Mouse (Mus musculus): ENCODE data around the gene Cnn3. TPM values are rescaled to one million over a fixed set of nuclear protein-coding genes. Genes with fewer than 3 reads are reported as not detected.

Cnn3 gene
- 2.6 TPM in 1 of 2 replicates, not detected in the other for polyA plus RNA-seq (2012; ENCODE audit: insufficient read depth, low replicate concordance)

DNA sequence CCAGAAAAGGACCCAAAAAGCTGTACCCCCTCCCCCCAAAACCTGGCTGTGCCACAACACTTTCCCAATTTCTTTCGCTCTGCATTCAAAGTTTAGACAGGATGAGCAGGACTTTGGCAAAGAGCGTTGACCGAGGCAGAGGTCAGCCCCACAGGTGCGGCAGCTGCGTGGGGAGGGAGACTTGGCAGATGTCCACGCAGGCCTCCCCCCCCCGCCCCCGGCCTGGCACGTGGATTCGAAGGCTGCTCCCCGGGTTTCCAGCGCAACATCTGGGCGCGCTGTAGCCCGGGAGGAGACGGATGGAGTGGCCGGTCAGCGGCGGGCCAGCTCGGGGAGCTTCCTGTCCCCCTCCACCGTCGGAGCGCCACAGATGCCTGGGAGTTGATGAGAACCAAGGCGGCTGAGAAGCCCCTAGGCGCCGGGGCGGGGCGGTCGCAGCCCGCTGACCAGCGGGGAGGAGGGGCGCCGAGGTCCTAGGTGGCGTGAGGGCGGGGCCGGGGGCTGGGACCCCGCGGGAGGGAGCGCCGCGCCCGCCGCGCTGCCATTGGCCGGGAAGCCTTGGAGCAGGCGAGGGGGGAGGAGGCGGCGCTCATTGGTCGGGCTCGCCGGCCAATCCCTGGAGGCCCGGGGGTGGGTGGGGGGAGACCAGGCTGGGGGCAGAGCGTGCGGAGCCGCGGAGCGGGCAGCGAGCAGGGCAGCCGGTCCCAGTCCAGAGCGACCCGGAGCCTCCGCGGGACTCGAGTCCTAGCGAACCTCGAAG, at the start of gene Cnn3:
TSS of gene Cnn3 (plus strand) at position 637 of the 760 bp plus-strand sequence.
- no peak for TF ChIP-seq GATA1 (IDR thresholded peaks at IDR 0.05; ENCODE audit: borderline replicate concordance, low read length)
- TF ChIP-seq FLI1 (IDR thresholded peaks at IDR 0.05; ENCODE audit: low read length) = no peak
- Histone ChIP-seq H3K4me1 (peaks cover 25% of the 10 kb centered on the region), H3K36me3 (replicated peaks; ENCODE audit: low read length) (no peaks in the 10 kb centered on the region), H3K9me3 (no peaks in the 10 kb centered on the region), H3K27me3 (replicated peaks) (peaks cover 47% of the 10 kb centered on the region), H3K4me3 (replicated peaks) (peak within 1 kb of the TSS; percentile 92)

DNA sequence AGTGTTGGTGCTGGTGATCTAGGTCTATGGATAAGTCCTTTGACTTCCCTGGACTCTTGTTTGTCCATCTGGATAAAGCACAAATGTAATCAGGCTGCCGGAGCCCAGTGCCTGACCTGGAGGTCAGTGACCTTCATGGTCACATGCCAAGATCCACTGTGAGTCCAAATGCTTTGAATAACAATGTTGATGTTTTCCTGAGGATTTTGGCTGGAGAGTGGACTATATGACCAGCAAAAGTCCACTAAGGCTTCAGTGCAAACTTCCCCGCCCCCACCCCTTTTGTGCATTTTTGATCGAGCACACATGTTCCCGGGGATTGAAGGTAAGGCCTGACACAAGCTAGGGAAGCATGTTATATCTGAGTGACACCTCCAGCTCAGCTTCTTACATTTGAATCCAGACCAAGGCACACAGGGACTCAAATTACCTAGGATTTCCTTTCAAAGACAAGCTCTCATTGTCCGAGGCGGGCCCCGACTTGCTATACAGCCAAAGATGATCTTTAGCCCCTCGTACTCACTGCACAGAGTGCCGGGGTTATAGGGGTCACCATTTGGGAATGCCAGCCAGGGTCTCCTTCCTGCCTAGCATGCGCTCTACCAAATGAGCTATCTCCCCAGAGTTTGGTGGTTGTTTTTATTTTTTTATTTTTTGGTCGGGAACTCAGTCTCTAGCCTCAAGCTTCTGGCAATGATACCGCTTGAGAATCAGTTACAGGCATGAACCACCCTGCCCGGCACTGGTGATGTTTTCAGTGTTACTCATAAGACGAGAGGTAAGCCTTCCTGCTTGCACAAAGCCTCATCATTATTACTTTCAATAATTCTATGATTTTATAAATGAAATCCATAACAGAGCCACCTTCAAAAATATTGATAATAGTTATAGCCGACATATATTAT, 47.3 kb upstream of the Cnn3 start:
- no peak for TF ChIP-seq GATA1 (IDR thresholded peaks at IDR 0.05; ENCODE audit: borderline replicate concordance, low read length)
- TF ChIP-seq FLI1 (IDR thresholded peaks at IDR 0.05; ENCODE audit: low read length) = no peak
- no peak overlapping the region for H3K4me3 ChIP-seq (replicated peaks)
- no peaks in the 10 kb centered on the region for H3K9me3 ChIP-seq
- no peaks in the 10 kb centered on the region for H3K36me3 ChIP-seq (replicated peaks; ENCODE audit: low read length)
- H3K27me3 ChIP-seq (replicated peaks) = peaks cover 7% of the 10 kb centered on the region
- no peaks in the 10 kb centered on the region for H3K4me1 ChIP-seq

- Histone ChIP-seq H3K4me1 (no peaks in the 10 kb centered on the region), H3K27me3 (replicated peaks) (peaks cover 7% of the 10 kb centered on the region), H3K9me3 (no peaks in the 10 kb centered on the region), H3K36me3 (replicated peaks; ENCODE audit: low read length) (no peaks in the 10 kb centered on the region), H3K4me3 (replicated peaks) (no peak overlapping the region)
- no peak for TF ChIP-seq GATA1 (IDR thresholded peaks at IDR 0.05; ENCODE audit: borderline replicate concordance, low read length)
- TF ChIP-seq FLI1 (IDR thresholded peaks at IDR 0.05; ENCODE audit: low read length) = no peak
Observed at GRCm38 (mm10) chr3:121379699-121380098, 46.6 kb upstream of the Cnn3 start.

DNA sequence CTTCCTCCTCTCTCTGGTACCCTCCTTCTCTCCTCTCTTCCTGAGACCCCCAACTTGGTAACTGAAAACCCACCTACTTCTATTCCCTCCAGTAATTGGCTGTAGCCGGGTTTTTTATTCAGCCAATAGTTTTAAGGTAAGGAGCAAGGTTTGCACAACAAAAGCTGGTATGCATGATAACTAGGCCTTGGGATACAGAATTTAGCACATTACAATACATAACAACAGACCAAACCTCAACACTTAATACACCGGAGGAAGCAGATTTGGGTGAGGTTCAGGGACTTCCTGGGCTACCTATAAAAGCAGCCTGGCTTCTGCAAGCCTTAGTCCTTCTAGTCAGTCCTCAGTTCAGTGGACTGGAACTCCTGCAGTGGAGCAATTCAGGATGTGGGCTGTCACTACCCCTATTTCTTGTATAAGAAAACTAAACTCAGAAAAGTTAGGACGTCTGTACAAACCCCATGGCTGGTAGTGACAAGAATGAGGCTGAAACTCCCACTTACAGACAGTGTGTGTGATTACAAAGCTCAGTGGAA, 38.8 kb upstream of the Cnn3 start:
- peaks cover 2% of the 10 kb centered on the region for H3K27me3 ChIP-seq (replicated peaks)
- no peaks in the 10 kb centered on the region for H3K9me3 ChIP-seq
- no peak overlapping the region for H3K4me3 ChIP-seq (replicated peaks)
- no peaks in the 10 kb centered on the region for H3K4me1 ChIP-seq
- TF ChIP-seq FLI1 (IDR thresholded peaks at IDR 0.05; ENCODE audit: low read length) (no peak), GATA1 (IDR thresholded peaks at IDR 0.05; ENCODE audit: borderline replicate concordance, low read length) (no peak)
- H3K36me3 ChIP-seq (replicated peaks; ENCODE audit: low read length) = no peaks in the 10 kb centered on the region

DNA sequence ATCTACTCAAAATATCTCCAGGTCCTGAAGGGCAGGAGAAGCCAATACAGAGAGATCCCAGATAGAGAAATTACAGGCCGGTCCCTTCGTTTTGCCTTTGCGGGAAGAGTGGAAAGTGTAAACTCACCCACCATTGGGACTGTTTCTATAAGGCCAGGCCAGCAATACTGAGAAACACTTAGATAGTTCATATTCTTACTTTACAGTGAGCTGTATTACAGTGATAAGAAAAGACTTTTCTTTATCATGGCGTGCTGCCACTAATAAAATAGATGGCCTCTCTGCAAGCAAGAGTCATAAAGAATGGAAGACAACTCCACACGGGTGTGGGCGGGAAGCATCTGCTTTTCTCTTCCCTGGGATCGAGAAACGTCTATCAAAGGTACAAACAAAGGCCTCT, 36.9 kb upstream of the Cnn3 start:
- Histone ChIP-seq H3K36me3 (replicated peaks; ENCODE audit: low read length) (no peaks in the 10 kb centered on the region), H3K27me3 (replicated peaks) (peaks cover 2% of the 10 kb centered on the region), H3K4me1 (no peaks in the 10 kb centered on the region; the same call in 1 of the 2 replicates), H3K9me3 (no peaks in the 10 kb centered on the region), H3K4me3 (replicated peaks) (no peak overlapping the region)
- TF ChIP-seq GATA1 (IDR thresholded peaks at IDR 0.05; ENCODE audit: borderline replicate concordance, low read length) (no peak), FLI1 (IDR thresholded peaks at IDR 0.05; ENCODE audit: low read length) (no peak)

- no peaks in the 10 kb centered on the region for H3K36me3 ChIP-seq (replicated peaks; ENCODE audit: low read length)
- H3K27me3 ChIP-seq (replicated peaks) = peaks cover 5% of the 10 kb centered on the region
- TF ChIP-seq GATA1 (IDR thresholded peaks at IDR 0.05; ENCODE audit: borderline replicate concordance, low read length) (no peak), FLI1 (IDR thresholded peaks at IDR 0.05; ENCODE audit: low read length) (no peak)
Observed at GRCm38 (mm10) chr3:121389860-121390530, 36.3 kb upstream of the Cnn3 start.

DNA sequence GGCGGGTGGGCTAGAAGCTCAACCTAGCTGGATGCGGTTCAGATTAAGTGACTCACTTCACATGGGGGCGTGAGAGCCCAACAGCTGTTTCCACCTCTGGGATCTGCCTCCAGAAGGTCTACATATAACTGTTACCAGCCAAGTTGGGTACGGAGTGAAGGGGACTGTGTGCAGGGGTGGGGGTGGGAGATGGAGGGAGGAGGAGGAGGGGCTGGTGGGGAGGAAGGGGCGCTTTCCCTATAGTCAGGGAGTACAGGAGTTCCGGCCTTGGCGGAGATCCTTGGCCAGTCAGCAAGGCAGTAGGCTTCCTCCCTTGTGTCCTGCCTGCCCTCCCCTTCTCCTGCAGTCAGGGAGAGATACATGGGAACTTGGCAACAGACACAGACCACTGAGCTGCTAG, 35.6 kb upstream of the Cnn3 start:
- no peak overlapping the region for H3K4me3 ChIP-seq (replicated peaks)

More at GRCm38 (mm10) chr3:121389860-121390530, 36.3 kb upstream of the Cnn3 start:
- Histone ChIP-seq H3K4me3 (replicated peaks) (no peak overlapping the region), H3K4me1 (no peaks in the 10 kb centered on the region; the same call in 1 of the 2 replicates), H3K9me3 (no peaks in the 10 kb centered on the region)

DNA sequence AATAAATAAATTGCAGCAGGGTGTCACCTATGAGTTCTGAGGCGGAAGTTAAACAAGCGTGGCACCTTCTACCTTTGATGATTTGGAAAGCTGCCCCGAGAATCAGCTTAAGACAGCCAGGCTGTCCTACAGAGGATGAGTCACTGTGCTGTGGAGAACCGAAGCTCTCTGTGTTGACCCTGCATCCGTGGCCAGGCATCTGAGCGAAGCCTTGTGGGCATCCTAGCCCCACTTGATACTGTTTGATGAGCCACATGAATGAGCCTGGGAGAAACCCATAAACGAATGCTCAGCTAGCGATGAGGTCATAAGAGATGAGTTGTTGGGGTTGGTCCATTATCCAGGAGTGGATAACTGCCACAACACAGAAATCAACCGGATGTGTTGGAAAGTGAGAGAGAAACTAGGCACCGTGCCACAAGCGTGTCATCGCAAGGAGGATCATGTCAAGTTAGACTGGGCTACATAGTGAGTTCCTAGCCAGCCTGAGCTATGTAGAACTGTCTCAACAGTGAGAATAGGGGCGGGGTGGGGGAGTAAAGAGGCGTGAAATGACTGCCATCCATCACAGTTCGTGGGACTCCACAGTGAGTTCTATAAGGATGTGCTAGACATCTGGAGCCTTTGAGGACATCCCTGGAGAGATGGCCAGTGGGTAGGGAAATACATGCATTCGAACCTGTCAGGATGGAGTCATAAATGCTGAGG, 30.6 kb upstream of the Cnn3 start:
- Histone ChIP-seq H3K36me3 (replicated peaks; ENCODE audit: low read length) (no peaks in the 10 kb centered on the region), H3K9me3 (peaks cover 7% of the 10 kb centered on the region; the same call in 1 of the 2 replicates), H3K4me1 (no peaks in the 10 kb centered on the region; the same call in 1 of the 2 replicates), H3K4me3 (replicated peaks) (no peak overlapping the region), H3K27me3 (replicated peaks) (peaks cover 7% of the 10 kb centered on the region)
- no peak for TF ChIP-seq GATA1 (IDR thresholded peaks at IDR 0.05; ENCODE audit: borderline replicate concordance, low read length)
- TF ChIP-seq FLI1 (IDR thresholded peaks at IDR 0.05; ENCODE audit: low read length) = no peak

More for the DNA sequence above, 35.6 kb upstream of the Cnn3 start:
- Histone ChIP-seq H3K27me3 (replicated peaks) (peaks cover 4% of the 10 kb centered on the region), H3K4me1 (no peaks in the 10 kb centered on the region; the same call in 1 of the 2 replicates), H3K36me3 (replicated peaks; ENCODE audit: low read length) (no peaks in the 10 kb centered on the region), H3K9me3 (no peaks in the 10 kb centered on the region)
- TF ChIP-seq GATA1 (IDR thresholded peaks at IDR 0.05; ENCODE audit: borderline replicate concordance, low read length) (no peak), FLI1 (IDR thresholded peaks at IDR 0.05; ENCODE audit: low read length) (no peak)
